Mouse (Mus musculus) gastrocnemius, adult 18-20 months (tissue): ENCODE measurements around the gene Cenpj. TPM values are rescaled to one million over a fixed set of nuclear protein-coding genes. Genes with fewer than 3 reads are reported as not detected.

Source experiments
- DNase-seq: peaks from one replicate; pipeline ENCODE4 v3.0.0; 2021; ENCODE audit warnings: low spot score
- long read RNA-seq, 2 experiments: library from polyadenylated mRNA; stranded (forward); transcript quantifications; one replicate each; pipeline ENCODE4 v2.0.0; 2021
- total RNA-seq, 2 experiments: library from RNA; stranded (reverse); gene quantifications; 2 replicates each; pipeline ENCODE4 v1.2.3; 2021

Cenpj gene
- 1 to 10 TPM; 1.5 to 2.4 TPM for total RNA-seq
- long read RNA-seq, experiment 1, partial matches to known transcripts = 1 of 2 reads
- long read RNA-seq, experiment 1, other reads (novel, unspliced or antisense) = 1 of 2 reads
- long read RNA-seq, experiment 2 = 0 reads

DNA sequence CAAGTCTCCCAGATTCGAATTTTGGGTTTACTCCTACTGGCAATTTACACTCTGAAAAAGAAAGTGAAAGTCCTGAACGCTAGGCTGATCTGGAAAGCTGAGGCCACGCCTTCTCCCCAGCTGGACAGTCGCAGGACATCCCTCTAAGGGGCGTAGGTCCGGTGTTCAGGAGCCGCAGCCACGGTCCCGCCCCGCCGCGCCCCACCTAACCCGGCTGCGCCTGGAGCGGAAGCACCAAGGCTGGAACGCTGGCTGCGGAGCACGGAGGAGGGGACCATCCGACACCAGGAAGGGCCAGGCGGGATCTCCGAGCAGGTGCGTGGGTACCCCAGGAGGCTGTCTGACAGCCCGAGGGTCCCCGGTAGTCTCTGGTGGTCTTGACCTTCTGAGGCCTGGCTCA is at the start of gene Cenpj, which contains the start of gene Parp4:
Gene Cenpj (minus strand): TSS at position 10 of the 400 bp plus-strand sequence.
Gene Parp4 (plus strand): TSS at position 204 of the 400 bp plus-strand sequence.
- DNase-seq = peak; percentile 91

- no peak for DNase-seq
These were observed 45.2 kb upstream of the Cenpj start for GRCm38 (mm10) chr14:56620425-56620824.

DNA sequence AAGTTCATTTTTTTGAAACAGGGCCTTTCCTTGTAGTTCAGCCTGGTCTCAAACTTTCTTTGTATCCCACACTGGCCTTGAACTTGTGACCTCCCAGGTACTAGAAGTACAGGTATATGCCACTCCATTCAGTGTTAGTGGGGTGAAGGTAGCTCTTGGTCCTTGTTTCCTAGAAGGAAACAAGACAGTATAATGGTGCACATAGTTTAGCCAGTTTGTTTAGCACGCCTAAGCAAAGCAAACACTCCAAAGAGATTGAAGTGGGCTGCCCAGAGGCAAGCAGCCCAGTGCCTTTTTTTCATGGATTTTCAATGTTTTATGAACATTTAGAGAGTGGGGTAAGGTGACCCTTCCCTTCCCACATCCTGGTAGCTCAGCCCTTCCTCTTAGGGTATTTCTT is 42.2 kb upstream of the Cenpj start:
- DNase-seq = no peak

- no peak for DNase-seq
These were observed 38.0 kb upstream of the Cenpj start for GRCm38 (mm10) chr14:56613212-56613611.

- no peak for DNase-seq
These were observed 29.9 kb upstream of the Cenpj start for GRCm38 (mm10) chr14:56605136-56605535.

- DNase-seq = no peak
These were observed 29.2 kb upstream of the Cenpj start for GRCm38 (mm10) chr14:56604438-56604837.

GRCm38 (mm10) chr14:56602069-56602468 is 26.8 kb upstream of the Cenpj start:
- no peak for DNase-seq

DNA sequence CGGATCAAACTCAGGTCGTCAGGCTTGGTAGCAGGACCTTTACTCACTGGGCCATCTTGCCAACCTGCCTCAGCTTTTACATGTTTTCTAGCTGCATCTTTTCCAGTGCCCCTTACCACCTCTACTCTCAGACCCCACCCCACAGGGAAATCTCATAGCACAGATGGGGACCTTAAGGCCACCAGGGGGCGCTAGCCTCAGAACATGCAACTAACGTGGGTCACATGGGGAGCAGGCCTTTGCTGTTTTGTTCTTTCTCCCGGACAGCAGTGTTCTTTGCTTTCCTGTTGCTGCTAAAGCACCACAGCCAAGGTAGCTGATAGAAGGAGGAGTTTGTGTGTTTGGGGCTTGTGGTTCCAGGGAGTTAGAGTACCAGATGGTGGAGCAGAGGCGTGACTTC is 23.5 kb upstream of the Cenpj start:
- peak; percentile 30 for DNase-seq

GRCm38 (mm10) chr14:56594811-56595210 is 19.6 kb upstream of the Cenpj start:
- no peak for DNase-seq

GRCm38 (mm10) chr14:56592191-56592590 is 17.0 kb upstream of the Cenpj start:
- no peak for DNase-seq

- DNase-seq = no peak
These were observed 7.1 kb upstream of the Cenpj start for GRCm38 (mm10) chr14:56582294-56582693.

DNA sequence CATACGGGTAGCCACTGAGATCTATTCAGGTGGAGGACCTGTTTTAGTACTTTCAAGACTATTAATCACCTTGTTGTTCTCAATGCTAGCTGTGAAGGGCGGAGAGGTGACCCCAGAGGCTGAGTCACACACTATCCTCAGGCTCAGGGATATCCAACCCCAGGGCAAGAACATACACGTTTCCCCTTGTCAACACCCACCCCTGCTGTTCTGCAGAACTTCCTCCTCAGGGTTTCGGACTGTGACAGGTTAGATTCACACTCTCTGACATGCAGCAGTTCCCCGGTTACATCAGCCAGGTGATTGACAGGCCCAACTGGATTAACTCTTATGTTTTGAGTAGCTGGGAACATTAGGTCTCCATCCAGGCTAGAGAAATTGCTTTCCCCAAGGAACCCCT is 5.9 kb upstream of the Cenpj start:
- DNase-seq = peak; percentile 34

- DNase-seq = no peak
These were observed 3.8 kb upstream of the Cenpj start for GRCm38 (mm10) chr14:56579011-56579410.

DNA sequence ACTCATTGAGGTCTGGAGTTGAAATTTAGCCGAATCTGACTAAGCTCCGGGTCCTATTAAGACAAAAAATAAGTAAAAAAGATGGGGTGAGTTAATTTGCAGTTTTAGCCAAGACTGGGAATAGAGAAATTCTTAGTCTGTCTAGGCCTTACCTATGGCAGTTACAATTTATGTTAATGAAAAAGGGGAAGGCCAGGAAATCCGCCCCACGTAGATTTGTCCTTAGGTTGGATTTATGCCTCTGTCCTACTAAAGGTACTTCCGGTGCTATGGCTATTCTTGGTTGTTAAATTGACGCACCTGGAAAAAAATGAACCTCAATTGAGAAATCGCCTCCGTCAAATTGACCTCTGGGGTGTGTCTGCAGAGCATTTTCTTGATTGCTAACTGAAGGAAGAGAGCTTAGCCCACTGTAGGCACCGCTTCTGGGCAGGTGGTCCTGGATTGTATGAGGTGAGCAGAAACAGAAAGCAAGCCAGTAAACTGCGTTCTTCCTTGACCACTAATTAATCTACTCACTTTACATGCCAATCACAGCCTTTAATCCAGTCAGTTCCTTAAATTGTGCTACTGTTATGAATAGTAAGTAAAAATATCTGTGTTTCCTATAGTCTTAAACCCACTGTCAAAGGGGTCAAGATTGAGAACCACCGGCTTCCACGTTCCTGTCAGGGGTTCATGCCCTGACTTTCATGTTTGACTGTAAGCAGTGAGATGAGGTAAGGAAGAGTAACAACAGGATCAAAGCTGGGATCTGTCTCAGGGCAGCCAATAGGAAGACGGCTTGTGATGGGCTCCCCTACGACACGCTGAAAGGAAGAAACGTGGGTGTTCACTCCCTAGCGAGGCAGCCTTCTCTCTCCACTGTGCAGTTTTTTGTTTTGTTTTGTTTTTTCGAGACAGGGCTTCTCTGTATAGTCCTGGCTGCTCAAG is 1.0 kb upstream of the Cenpj start:
- no peak for DNase-seq

DNA sequence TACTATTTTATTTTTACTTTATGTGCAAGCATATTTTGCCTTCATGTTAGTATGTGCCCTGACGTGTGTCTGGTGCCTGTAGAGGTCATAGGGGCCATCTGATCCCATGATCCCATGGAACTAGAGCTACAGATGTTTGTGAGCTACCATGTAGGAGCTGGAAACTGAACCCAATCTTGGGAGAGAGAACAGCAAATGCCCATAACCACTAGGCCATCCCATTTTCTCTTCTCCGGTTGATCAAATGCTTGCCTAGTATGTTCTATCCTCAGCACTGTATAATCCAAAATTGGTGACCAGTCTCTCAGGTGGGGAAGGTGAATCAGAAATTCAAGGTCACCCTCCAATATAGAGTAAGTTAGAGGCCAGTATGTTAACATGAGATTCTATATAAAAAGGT is 2.7 kb downstream of the Cenpj start:
- no peak for DNase-seq

GRCm38 (mm10) chr14:56571310-56572093 is 3.7 kb downstream of the Cenpj start:
- DNase-seq = peak; percentile 96

GRCm38 (mm10) chr14:56569041-56569440 is 6.2 kb downstream of the Cenpj start:
- DNase-seq = no peak

- no peak for DNase-seq
These were observed 7.7 kb downstream of the Cenpj start for GRCm38 (mm10) chr14:56567476-56567875.

DNA sequence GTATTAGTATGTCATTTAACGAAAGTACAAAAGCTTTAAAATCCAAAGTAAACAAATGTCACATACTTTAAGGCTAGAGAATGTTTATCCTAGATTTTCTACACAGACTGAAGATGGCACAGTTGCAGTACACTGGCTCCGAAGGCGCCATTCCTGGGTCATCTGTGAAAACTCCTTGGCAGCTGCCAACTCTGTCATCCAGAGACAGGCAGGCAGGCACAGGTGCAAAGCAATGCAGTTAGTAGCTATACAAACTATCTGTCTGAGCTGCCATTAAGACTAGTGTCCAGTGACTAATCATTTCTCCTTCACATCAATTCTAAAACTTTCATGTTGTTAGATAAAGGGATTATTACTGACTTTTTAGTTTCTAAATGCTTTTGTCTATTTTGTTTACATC is 16.1 kb downstream of the Cenpj start:
- no peak for DNase-seq

GRCm38 (mm10) chr14:56554716-56555115 is 20.5 kb downstream of the Cenpj start:
- DNase-seq = no peak

DNA sequence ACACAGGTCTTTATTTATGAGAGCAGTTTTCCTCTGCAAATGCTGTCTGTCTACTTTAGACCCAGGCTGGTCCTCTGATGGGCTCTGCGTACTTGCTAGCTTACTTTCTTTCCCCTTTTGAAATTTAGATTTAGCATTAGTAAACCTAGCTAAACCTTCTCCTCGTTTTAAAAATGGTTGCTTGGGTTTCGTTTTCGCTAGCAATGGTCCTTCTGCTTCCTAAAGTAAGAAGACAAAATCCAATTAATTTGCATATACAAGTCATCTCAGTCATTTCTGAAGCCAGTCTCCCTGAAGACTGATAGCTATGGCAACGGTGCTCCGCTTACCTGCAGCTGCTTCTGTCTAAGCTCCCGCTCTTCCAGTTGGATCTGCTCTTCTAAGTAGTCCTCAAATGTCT is 21.9 kb downstream of the Cenpj start:
- DNase-seq = no peak

DNA sequence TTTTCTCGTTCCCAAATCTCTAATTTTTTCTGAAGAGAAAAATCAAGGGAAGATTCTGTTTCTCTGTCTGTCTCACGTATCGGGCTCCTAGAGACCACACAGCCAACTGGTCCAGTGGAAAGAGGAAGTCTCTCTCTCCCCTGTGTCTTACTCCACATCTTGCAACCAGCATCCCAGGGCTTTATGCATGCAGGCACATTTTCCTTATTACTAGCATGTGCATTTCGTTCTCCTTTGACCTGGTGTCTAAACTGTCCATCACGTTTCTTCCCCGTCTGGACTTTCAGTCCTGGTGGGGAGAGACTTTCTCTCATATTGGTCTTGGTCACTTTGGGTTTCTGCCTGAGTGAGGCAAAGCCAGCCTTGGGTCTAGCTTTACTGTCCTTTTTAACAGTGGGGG is 22.3 kb downstream of the Cenpj start:
- no peak for DNase-seq
